Mouse (Mus musculus): ENCODE data around the gene Gm49342.
A peak's percentile ranks its signal among the peaks of the same experiment; 100 is the strongest.

The Gm49342 gene

DNA sequence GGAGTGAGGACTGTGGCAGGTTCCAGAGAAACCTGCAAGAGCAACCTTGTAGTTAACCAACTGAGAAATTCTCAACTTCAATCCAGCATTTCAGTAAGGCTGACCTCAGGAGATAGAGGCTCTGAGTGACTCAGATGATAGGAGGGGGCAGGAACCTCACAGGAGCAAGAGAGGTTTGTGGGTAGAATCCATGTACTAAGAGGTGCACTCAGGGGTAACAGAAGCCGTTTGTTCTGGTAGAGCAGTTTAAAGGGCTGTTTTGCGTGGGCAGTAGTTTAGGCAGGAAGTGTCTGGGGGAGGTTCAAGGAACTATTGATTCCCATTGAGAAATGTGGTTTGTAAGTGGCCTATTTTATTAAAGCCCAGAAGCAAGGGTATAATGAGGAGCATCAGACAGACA, 36.9 kb downstream of the Gm49342 start:
- peak; percentile 55 for DNase-seq (ENCODE audit: low read depth)

DNA sequence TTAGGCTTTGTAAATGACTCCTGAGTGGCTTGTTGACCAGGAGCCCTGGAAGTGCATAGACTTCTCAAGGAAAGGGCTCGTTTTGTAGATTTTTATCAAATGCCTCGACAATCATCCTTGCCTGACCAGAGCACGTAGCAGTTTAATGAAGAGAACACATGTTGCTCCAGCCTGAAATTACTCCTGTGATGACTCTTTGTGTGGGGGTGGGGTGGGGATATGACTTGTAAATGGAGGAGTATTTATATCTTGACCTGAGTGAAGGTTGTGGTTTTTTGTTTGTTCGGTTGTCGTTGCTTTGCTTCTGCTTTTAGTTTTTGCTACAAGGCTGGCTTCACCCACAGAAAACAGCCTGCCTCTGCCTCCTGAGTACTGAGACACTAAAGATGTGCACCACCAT, 37.5 kb downstream of the Gm49342 start:
- no peak for DNase-seq (ENCODE audit: low read depth)

DNA sequence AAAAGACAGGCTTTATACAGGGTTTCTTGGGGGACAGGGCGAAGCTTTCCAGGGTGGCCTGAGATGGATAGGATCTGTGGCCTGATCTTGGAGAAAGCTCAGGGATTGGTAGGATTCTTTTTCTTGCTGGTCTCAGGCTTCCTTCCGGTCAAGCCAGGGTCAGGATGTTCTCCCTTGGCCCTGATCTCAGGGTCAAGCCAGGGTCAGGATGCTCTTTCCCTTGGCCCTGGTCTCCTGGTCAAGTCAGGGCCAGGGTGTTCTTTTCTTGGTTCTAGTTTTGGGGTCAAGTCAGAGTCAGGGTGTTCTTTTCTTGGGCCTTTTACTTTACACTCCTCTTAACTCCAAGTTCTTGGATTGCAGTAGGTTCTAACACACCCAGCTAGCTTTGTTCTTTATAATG, 43.4 kb downstream of the Gm49342 start:
- no peak for DNase-seq (ENCODE audit: low read depth)

DNA sequence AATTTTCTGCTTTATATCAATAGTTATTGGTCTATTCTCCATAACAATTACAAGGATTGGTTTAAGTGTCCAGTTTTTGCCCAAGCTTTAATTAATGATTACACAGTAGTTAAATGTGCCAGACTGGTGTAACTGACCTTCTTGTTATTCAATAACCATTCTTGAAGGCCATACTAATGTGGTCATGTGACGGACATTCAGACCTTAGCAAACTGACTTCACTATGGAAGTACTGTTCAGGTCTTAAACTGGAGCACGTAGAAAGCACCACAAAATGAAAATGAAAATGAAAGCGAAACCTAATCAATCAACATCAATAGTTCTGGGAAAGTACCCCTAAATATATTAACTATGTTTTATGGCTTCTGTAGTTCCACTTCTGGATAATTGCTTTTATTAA, 46.7 kb downstream of the Gm49342 start:
- peak; percentile 57 for DNase-seq (ENCODE audit: low read depth)

DNA sequence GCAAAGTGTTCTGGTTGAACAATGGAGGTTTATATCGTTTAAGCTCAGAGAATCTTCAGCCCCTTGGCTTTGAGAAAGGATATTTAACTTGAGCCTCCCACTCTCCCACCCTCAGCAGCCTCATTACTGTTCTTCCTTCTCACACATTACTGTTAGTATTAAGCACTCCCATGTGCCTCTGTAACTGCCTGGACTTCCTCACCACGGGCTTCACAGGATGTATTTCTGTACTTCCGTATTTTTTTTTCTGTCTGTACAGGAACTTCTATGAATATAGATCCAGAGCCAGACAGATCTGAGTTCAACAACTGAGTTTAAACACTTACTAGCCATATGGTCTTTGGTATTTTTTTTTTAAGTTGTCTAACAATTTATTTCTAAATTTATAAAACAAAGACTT, 52.8 kb downstream of the Gm49342 start:
- DNase-seq (ENCODE audit: low read depth) = peak; percentile 22

DNA sequence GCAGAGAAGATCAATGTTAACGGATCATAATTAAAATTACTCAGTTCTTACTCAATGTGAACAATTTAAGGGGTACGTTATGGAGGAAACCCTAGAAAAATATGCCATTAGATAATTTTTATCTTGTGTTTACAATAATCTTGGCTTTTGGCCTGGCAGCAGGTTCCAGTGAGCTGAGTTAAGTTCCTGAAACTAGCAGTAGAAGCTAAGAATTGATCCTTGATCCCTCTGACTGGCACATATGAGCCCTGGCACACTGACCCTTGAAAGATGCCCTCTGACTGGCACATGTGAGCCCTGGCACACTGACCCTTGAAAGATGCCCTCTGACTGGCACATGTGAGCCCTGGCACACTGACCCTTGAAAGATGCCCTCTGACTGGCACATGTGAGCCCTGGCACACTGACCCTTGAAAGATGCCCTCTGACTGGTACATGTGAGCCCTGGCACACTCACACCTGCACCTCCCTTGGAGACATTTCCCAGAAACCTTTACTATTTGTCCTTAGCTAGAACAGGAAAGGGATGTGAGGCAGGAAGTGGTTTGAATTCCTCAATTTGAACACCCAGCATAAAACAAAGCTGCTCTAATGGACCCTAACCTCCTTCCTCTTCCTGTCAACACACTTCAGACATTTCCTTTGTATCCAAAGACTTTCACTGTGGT, 53.8 kb downstream of the Gm49342 start:
- peak; percentile 36 for DNase-seq (ENCODE audit: low read depth)

DNA sequence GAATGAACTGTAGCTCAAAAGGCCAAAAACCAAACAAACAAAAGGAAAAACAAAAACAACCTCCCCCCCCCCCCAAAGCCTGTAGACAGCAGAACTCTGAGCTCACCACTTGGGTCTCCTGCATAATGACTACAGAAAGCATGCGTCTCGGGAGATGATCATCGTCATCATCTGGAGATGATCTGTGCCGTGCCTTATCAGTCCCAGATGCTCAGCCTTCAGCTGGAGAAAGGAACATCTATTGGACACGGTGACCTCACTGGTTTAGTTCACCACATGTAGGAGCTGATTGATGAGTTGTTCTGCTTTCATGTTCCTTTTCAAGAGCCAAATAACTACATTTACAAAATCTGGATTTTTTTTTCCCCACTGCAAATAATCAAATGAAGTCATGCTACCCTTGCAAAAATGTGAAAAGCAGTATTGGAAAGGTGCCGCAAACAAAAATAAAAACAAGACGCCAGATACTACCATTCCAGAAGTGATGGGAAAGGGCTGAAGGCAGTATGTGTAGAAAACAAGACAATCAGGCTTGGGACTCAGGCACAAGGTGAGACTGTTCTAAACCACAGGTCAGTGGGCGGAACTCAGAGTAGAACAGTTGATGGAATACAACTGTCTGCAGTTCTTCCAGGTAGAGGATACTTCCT, 63.0 kb downstream of the Gm49342 start, which contains the start of gene Rnase10:
TSS of gene Rnase10 (plus strand) at position 600 of the 650 bp plus-strand sequence.
- DNase-seq (ENCODE audit: low read depth) = no peak

DNA sequence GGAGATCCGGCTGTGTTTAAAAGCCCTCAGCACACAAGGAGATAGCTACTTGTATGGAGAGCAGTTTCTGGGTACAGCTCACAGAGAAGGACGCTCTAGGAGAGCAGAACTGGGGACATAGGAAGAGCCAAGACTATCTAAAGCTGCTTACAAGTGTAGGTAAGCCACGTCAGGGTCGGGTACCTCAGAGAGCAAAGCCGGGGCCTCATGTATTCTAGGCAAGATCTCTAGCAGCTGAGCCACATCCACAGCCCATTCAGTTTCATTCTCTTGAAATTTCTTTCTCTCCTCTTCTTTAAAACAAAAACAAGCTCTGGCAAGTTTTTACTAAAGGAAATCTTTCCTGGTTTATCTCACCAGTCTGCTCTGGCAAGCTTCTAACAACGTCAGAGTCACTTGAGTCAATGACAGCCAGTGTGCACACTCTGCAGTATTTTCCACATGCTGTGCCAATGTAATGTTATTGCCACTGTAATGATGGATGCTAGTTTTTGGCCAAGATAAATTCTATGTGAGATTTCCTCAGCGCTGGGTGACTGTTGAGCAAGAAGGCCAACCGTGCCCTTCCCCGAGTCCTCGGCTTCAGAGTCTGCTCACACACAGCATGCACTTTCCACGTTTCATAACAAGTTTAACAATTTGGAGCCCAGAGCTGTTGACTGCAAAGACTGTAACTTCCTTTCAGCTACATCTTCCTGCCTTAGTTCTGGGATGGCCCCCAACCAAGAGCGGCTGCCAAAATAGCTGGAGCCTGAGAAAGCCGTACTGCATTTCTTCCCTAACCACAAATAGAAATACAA, 63.8 kb downstream of the Gm49342 start:
- no peak for DNase-seq (ENCODE audit: low read depth)

DNA sequence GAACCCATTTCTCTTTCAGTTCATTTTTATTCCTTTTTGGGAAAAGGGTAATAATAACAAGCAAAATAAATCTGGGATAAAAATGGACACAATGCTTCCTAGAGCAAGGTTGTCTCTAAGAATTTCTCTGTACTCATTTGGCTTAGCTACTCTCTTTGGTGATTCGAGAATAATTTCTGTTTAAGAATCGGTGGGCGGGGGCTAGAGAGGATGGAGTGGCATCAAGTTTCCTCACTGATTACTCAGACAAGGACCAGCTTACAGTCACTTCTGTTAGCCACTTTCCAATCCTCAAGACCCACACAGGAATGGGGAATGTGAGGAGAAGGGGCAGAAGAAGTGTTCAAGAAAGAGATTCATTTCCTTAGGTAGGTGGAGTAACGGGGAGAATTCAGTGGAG, 64.5 kb downstream of the Gm49342 start:
- DNase-seq (ENCODE audit: low read depth) = no peak

DNA sequence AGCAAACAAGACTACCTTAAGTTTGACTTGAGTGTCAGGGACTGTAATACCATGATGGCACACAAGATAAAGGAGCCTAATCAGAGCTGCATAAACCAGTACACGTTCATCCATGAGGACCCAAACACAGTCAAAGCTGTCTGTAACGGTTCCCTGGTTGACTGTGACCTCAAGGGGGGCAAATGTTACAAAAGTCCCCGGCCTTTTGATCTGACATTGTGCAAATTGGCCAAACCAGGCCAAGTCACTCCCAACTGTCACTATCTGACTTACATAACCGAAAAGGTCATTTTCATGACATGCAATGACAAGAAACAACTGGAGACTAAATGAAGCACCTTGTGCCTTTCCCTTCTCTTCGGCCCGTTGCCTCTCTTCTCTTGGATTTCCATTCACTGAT, 65.3 kb downstream of the Gm49342 start:
- no peak for DNase-seq (ENCODE audit: low read depth)

All from naive thymus-derived CD4-positive, alpha-beta T cell, adult 2 months (primary cell).